Mouse (Mus musculus): ENCODE measurements around the gene Uck1.
"Not testable (repeated sequence)": the region's sequence is repeated elsewhere in the genome, so short reads cannot be mapped to it uniquely, and the experiment has no call there.

Uck1 gene

DNA sequence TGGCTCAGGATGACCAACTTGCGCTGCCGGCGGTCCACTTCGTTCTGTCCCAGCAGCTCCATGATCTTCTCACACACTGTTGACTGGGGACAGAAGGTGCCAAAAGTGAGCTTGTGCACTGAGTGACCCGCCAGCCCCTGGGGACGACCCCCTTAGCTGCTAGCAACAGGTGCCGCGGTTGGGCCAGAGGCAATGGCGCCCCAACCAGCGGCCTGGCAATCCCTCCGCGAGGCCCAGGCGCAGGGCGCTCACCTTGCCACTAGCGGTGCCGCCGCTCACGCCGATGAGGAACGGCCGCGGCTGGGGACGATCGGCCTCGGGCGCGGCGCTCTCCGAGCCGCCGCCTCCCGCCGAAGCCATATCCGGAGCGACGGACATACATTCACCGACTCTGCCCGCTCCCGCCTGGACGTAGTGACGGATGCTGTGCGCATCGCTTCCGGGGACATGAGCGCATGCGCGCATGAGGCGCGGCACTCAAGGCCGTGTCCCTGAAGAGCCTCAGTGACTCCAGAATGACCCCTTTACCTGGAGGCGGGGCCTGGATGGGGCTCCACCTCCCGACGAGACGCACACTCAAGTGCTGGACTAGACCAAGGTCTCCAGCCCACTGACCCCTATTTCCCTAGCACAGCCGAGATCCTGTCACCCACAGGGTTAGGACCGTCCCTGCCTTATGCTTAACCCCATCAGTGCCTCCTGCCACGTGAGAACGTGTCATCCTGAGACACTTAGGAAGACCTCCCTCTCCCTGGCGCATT lies at the start of gene Uck1:
Gene Uck1, minus strand, starts transcription at position 503 of the 761 bp plus-strand sequence.
- DNase-seq (ENCODE audit: low spot score in 2 of 2), result peak; percentile 88 to 92

DNA sequence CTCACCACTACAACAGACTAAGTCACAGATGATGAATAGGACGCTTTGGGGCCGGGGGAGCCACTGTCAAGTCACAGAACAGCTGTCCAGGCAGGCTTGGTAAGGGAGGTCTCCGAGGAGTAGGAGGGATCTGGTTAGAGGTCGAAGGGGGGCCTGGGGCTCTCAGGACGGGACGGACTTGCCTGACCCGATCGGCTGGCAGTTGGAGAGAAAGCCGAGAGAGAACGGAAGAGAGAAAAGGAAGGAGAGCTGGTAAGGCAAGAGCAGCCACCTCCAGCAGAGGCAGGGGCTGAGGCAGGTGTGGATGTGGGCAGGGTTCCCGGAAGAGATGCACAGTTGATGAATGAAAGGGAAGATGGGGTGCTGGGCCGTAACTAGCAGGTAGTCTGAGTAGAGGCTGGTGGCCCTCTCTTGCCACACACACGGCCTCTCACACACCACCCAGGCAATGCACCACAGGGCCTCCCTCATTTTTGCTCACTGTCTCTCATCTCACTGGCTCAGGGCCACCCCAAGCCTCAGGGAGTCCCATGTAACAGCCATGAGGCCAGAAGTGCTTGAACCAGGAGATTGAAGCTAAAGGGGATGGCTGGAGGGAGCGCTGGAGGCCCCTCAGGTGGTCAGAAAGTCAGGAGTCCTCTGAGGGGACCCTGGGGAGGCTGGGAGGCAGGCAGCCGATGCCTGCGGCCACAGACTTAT lies 49.1 kb upstream of the Uck1 start:
- DNase-seq (ENCODE audit: low spot score in 2 of 2), result no peak

DNA sequence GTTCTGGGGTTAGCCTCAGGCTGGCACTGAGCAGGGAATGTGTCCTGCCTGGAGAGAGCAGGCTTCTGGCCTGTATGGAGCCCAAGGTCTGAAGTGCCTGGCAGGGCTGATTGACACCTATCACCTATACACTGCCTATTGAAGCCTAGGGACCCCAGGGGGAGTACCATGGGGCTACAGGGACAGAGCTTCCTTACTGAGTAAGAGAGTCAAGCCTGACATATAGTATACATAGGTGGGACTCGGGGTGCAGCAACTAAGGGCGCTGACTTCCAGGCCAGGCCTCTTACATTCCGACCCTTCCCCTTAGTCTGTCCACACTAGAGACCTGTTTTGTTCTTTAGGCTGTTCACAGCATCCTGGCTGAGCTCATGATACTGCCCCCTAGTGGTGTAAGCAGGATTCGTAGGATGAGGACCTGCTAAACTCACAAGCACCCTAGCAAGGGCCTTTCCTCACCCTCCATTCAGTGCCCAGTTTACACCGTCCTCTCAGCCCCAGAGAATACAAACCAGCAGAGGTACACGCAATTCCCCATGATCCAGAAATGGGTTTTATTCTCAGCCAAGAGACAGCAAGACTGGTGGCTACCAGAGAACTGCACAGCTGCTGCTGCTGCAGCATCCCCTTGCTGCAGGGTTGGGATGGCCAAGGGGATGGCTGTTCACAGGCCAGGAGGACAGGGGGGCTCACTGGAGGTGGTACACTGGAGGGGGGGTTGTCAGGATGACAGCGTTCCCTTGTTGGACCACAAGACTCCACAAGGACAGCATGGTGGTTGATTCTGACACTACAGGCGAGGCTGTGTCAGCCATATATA lies 48.2 kb upstream of the Uck1 start:
- peak in 1 of 2 experiments; percentile 44 for DNase-seq (ENCODE audit: low spot score in 2 of 2)

DNA sequence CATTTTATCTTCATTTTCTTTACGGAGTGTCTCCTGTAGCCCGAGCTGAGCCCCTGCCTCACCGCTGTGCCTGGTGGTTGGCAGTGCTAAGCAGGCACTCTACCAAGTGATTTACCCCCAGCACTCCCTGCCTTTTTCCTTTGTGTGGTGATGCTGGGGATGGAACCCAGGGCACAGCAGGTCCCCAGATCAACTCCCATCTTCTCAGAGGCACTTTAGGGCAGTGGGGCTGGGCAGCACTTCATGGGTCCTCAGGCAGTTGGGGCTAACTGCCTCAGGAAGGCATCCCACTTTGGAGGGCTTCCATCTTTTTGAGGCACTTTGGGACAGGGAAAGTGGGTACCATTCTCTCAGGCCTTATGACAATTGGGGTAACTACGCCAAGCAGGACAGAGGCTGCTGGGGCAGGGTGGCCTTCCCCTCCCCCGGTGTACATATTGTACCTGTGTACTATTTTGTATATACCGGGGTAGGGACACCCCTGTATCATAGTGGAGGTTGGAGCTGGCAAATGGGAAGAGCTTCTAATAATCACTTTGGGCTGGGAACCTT lies 47.4 kb upstream of the Uck1 start:
- DNase-seq (ENCODE audit: low spot score in 2 of 2), result no peak

DNA sequence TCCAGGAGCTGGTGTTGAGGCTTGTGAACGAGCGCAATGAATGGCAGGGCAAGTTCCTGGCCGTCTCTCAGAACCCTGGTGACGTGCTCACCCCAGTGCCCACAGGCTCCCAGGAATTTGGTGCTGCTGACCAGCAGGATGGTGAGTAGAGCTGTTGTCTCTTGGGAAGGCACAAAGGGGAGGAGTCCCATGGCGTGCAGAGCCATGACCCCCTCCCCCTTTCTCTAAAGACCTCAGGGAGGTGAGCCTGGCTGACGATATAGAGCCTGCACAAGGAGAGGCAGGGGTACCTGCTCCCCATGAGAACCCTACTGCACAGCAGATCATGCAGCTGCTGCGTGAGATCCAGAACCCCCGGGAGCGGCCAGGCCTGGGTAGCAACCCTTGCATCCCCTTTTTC lies 46.2 kb upstream of the Uck1 start:
- DNase-seq (ENCODE audit: low spot score in 2 of 2), result no peak

GRCm38 (mm10) chr2:32305668-32306067 lies 45.7 kb upstream of the Uck1 start:
- no peak for DNase-seq (ENCODE audit: low spot score in 2 of 2)

DNA sequence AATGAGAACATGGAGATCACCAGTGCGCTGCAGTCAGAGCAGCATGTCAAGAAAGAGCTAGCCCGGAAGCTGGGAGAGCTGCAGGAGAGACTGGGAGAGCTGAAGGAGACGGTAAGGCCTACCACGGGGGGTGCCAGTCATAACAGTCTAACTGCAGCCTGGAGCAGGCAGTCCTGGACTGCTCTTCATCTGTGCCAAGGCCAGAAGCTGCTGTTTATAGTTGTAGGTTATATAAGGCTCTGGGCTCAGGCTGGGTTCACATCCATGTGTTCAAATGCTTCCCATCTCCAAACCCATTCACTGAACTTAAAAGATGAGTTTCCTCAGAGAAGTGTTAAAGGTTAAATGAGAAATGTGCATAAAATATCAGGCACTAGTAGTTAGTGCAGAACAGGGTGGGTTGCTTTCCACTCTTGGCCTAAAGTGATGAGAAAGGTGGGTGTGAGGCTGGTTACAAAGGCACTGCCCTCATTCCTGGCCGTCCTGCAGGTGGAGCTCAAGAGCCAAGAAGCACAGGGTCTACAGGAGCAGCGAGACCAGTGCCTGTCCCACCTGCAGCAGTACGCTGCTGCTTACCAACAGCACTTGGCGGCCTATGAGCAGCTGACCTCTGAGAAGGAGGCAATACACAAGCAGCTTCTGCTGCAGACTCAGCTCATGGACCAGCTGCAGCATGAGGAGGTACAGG lies 44.3 kb upstream of the Uck1 start:
- DNase-seq (ENCODE audit: low spot score in 2 of 2), result no peak

DNA sequence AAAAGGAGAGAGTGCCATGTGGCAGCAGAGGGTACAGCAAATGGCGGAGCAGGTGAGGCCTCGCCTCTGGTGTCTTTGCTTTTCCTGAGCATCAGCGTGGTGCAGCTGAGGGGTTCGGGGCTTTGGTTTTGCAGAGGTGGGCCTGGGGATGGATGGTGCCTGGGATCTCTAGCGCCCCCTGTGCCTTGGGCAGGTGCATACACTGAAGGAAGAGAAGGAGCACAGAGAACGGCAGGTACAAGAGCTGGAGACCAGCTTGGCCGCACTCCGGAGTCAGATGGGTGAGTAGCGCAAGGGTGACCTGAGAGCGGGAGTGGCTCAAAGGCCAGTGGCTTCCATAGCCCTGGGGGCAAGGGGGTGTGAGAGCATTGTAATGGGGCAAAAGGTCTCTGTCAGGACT lies 43.0 kb upstream of the Uck1 start:
- no peak for DNase-seq (ENCODE audit: low spot score in 2 of 2)

DNA sequence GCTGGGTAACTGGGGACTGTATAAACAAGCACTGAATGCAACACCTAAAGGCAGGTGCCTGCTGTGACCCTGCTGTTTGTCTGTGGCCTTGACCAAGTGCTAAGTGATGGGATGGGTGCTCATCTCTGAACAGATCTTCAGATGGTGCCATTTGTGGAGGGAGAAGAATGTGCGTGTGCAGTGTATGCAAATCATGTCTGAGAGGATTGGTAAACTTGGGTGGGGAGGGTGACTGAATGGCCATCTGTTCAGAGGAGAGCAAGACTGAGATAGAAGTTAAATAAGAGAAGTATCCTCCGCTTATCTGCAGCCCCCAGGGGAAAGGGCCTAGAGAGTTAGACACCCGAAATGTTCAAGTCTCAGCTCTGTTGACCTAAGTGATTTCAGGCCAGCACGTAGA lies 39.5 kb upstream of the Uck1 start:
- DNase-seq (ENCODE audit: low spot score in 2 of 2), result no peak

- DNase-seq (ENCODE audit: low spot score in 2 of 2), result not testable (repeated sequence)
These were observed 35.9 kb upstream of the Uck1 start for GRCm38 (mm10) chr2:32295842-32296241.

DNA sequence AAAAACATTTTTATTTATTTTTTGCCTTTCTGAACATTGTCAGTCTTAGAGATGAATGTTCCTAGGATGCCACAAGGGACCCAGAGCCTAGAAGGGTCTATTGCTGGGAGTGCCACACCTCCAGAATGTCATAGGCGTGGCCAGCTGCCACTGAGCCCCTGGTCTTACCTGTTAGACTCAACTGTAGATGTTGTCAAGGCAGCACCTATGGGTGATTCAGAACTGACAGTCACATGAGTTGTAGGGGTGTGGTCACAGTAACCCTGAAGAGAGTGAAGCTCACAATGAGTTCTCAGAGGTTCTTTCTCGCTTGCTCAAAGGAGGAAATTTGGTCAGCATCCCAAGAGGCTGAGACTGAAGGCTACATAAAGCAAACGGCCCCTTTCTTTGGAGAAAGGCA lies 35.3 kb upstream of the Uck1 start:
- no peak for DNase-seq (ENCODE audit: low spot score in 2 of 2)

GRCm38 (mm10) chr2:32294348-32294747 lies 34.4 kb upstream of the Uck1 start:
- peak; percentile 66 to 78 for DNase-seq (ENCODE audit: low spot score in 2 of 2)

- DNase-seq (ENCODE audit: low spot score in 2 of 2), result peak in 1 of 2 experiments; percentile 36
These were observed 29.6 kb upstream of the Uck1 start for GRCm38 (mm10) chr2:32289578-32289977.

DNA sequence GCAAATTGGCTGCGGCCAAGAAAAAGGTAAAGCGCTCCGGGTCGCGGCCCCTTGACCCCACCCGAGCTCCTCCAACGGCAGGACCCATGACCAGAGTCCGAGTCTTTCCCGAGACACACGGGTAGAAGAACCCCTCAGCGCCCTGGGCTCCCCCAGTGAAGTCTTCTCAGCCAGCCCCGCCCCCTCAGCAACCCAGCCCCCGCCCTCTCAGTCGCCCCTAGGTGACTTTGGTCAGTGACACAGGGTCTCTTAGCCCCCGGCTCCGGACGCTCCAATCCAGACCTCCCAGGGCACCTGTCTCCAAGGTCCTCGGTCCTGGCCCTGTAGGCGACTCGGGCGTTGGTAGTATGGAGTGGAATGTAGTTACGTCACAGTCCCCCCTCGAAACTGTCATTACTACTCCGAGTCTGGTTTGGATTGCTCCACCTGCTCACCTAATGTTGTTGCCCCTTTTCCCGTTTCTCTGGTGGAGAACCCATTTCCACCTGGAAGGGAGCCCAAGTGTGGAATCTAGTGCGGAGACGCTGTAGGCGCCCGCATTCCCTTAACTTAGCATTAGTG lies 28.5 kb upstream of the Uck1 start:
- DNase-seq (ENCODE audit: low spot score in 2 of 2), result peak in 1 of 2 experiments; percentile 48

- peak; percentile 98 for DNase-seq (ENCODE audit: low spot score in 2 of 2)
These were observed 28.0 kb upstream of the Uck1 start, which contains the start of gene Swi5 for GRCm38 (mm10) chr2:32287923-32288367. Swi5 (minus strand) TSS chr2:32288075.

- no peak for DNase-seq (ENCODE audit: low spot score in 2 of 2)
These were observed 27.4 kb upstream of the Uck1 start, which contains the start of gene Golga2 for GRCm38 (mm10) chr2:32287334-32287840. Golga2 (plus strand) TSS chr2:32287384.

- DNase-seq (ENCODE audit: low spot score in 2 of 2), result no peak
These were observed 24.0 kb upstream of the Uck1 start for GRCm38 (mm10) chr2:32283986-32284385.

DNA sequence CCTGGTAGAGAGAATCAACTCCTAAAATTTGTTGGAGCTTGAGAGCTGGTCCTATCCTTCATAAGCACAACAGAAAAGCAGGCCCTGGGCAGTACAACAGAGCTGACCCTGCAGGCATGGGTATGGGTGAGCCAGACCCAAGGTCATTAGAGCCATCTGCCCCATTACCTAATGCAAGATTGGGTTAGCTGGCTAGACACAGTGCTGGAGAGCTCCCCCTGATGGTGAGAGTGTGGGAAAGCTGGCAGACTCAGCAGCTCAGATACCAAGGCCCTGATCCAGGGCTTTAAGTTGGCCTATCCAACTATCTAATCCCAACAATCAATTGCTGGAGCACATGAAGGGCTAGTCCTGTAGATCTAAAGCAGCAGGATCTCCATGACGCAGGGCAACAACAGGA lies 22.8 kb upstream of the Uck1 start:
- peak; percentile 31 to 56 for DNase-seq (ENCODE audit: low spot score in 2 of 2)

- DNase-seq (ENCODE audit: low spot score in 2 of 2), result no peak
These were observed 22.3 kb upstream of the Uck1 start for GRCm38 (mm10) chr2:32282289-32282688.

DNA sequence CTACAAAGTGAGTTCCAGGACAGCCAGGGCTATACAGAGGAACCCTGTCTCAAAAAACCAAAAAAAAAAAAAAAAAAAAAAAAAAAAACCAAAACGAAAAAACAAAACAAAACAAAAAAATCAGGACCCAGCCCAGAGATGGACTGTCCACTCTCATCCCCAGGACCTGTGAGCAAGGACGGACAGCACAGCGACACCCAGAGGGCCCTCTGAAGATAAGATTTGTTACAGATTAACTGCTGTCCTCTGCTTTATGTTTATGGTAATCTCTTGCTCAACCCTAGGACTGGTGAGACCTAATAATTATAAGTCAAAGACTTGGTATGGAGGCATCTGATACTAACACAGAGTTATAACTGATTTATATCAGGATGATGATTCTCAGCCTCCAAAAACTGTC lies 15.9 kb upstream of the Uck1 start:
- DNase-seq (ENCODE audit: low spot score in 2 of 2), result no peak

DNA sequence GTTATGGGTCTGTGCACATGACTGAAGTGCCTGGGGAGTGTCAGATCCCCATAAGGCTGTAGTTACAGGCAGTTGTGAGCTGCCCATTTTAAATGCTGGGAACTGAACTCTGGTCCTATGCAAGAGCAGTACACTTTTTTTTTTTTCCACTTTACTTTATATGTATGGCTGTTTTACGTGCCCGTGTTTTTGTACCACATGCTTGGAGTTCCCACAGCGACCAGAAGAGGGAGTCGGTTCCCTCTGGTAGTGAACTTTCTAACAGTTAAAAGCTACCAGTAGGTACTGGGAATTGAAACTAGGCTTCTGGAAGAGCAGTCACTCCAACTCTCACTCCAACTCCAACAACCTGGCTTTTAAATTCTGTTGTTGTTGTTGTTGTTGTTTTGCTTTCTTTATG lies 676 bp upstream of the Uck1 start:
- peak in 1 of 2 experiments; percentile 37 for DNase-seq (ENCODE audit: low spot score in 2 of 2)

All from heart, adult 9 months (tissue).